Mouse (Mus musculus) cerebellum, adult 2 months (tissue): Measurements from ENCODE around the gene Rgs10.

Experiments used
- CTCF ChIP-seq: fragments of 200-500 bp; IDR thresholded peaks from 2 replicates; pipeline ENCODE4 v1.5.1; 2011; ENCODE audit warnings: low read depth, mild to moderate bottlenecking, control low read depth, low read length, moderate library complexity, borderline replicate concordance; ENCODE audit not compliant: insufficient read depth
- POLR2A ChIP-seq: fragments of 200-500 bp; IDR thresholded peaks from 2 replicates; pipeline ENCODE4 v1.6.1; 2011; ENCODE audit warnings: low read length, control low read depth, borderline replicate concordance; ENCODE audit not compliant: insufficient read depth

DNA sequence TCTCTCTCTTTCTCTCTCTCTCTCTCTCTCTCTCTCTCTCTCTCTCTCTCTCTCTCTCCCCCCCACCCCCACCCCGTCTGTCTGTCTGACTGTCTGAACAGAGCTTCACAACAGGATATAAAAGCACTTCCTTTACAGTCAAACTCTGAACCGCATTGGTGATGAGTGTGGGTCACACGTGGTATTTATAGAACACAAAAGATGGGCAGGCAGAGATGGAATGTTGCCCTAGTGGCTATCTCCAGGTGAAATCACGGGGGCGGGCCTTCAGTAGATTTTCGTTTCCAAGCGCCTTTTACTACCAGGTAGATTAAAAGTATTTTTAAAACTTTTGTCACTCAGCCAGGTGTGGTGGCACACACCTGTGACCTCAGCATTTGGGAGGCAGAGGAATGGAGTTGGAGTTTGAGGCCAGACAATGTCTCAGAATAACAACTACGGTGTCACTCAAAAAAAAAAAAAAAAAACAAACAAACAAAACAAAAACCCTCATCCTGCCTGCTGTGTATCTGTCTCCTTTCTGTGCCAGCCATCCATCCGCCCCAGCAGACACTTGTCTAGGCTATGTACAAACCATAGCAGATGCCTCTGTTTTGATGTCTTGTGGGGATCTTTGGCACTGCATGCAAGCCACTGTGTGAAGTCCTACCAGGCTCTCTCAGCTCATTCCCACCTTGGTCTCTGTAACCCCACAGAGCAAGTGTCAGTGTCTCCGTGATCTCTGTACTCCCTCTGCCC is 34.7 kb downstream of the Rgs10 start:
- TF ChIP-seq CTCF (no peak), POLR2A (no peak)
